Mouse (Mus musculus) limb, embryonic 14.5 days (tissue): ENCODE measurements at regions not wholly inside any gene's neighbourhood (a gene's known extent, or its start where the extent isn't known, plus 50 kb on each side); places are given as distances from the start of the nearest gene placed in this dataset.
"Not testable (repeated sequence)": the region's sequence is repeated elsewhere in the genome, so short reads cannot be mapped to it uniquely, and the experiment has no call there.

Source experiments
- ATAC-seq: fragments of 200-750 bp; cut with Nextera tagmentation; 2 replicates; pipeline ENCODE4 v1.8.0; 2017; ENCODE audit warnings: low read depth, moderate number of reproducible peaks, moderate TSS enrichment; ENCODE audit not compliant: low FRiP score
- DNase-seq: peaks from one replicate; pipeline ENCODE4 v3.0.0-alpha.2; 2015; ENCODE audit warnings: low spot score
- H3K27ac ChIP-seq: fragments of 300-500 bp; sonication (generic); replicated peaks from 2 replicates; pipeline ENCODE4 v1.5.1; 2014; ENCODE audit warnings: low read depth, mild to moderate bottlenecking, low read length, moderate library complexity, mixed read lengths
- H3K27me3 ChIP-seq: fragments of 300-500 bp; sonication (generic); 2 replicates; pipeline ENCODE4 v1.6.1; 2014; ENCODE audit warnings: low read length, mixed read lengths; ENCODE audit not compliant: control insufficient read depth, insufficient read depth
- H3K36me3 ChIP-seq: fragments of 300-500 bp; sonication (generic); 2 replicates; pipeline ENCODE4 v1.6.1; 2014; ENCODE audit warnings: mild to moderate bottlenecking, low read length, moderate library complexity, mixed read lengths; ENCODE audit not compliant: control insufficient read depth, insufficient read depth
- H3K4me1 ChIP-seq: fragments of 300-500 bp; sonication (generic); 2 replicates; pipeline ENCODE4 v1.6.1; 2014; ENCODE audit warnings: antibody characterized with exemption, low read length, mixed read lengths; ENCODE audit not compliant: control insufficient read depth, insufficient read depth
- H3K4me2 ChIP-seq: fragments of 300-500 bp; sonication (generic); replicated peaks from 2 replicates; pipeline ENCODE4 v1.6.1; 2014; ENCODE audit warnings: low read depth, mild to moderate bottlenecking, low read length, moderate library complexity; ENCODE audit not compliant: severe bottlenecking
- H3K4me3 ChIP-seq: fragments of 300-500 bp; sonication (generic); replicated peaks from 2 replicates; pipeline ENCODE4 v1.5.1; 2014; ENCODE audit warnings: low read length
- H3K9ac ChIP-seq: fragments of 300-500 bp; sonication (generic); 2 replicates; pipeline ENCODE4 v1.6.1; 2014; ENCODE audit warnings: mild to moderate bottlenecking, low read depth, low read length, moderate library complexity; ENCODE audit not compliant: severe bottlenecking
- H3K9me3 ChIP-seq: fragments of 300-500 bp; sonication (generic); 2 replicates; pipeline ENCODE4 v1.6.1; 2016; ENCODE audit warnings: low read length; ENCODE audit not compliant: control insufficient read depth
- POLR2A ChIP-seq: fragments of 200-500 bp; IDR thresholded peaks from 2 replicates; pipeline ENCODE4 v1.8.0; 2012; ENCODE audit warnings: inconsistent platforms, mild to moderate bottlenecking, moderate library complexity, borderline replicate concordance; ENCODE audit not compliant: insufficient read depth, insufficient read length; ENCODE audit errors: extremely low read depth
- WGBS: fragments of 180-500 bp; shearing (Covaris S2); extraction: QIAGEN DNeasy Blood & Tissue Kit; methylation state at CpG from one replicate; pipeline ENCODE4 v1.1.7; 2014; 5-methylcytosine and 5-hydroxymethylcytosine counted together

GRCm38 (mm10) chr1:35206834-35207529 lies 357.2 kb downstream of the Plekhb2 start:
- Histone ChIP-seq H3K27me3 (no peaks in the 10 kb centered on the region), H3K4me2 (no peak overlapping the region), H3K4me1 (no peaks in the 10 kb centered on the region), H3K27ac (no peak overlapping the region), H3K9me3 (no peaks in the 10 kb centered on the region), H3K4me3 (no peak overlapping the region), H3K36me3 (no peaks in the 10 kb centered on the region), H3K9ac (no peak overlapping the region)
- ATAC-seq (no peak), DNase-seq (no peak)
- TF ChIP-seq POLR2A = no peak
- 81% methylated on average over 11 of the region's 11 CpGs for WGBS

DNA sequence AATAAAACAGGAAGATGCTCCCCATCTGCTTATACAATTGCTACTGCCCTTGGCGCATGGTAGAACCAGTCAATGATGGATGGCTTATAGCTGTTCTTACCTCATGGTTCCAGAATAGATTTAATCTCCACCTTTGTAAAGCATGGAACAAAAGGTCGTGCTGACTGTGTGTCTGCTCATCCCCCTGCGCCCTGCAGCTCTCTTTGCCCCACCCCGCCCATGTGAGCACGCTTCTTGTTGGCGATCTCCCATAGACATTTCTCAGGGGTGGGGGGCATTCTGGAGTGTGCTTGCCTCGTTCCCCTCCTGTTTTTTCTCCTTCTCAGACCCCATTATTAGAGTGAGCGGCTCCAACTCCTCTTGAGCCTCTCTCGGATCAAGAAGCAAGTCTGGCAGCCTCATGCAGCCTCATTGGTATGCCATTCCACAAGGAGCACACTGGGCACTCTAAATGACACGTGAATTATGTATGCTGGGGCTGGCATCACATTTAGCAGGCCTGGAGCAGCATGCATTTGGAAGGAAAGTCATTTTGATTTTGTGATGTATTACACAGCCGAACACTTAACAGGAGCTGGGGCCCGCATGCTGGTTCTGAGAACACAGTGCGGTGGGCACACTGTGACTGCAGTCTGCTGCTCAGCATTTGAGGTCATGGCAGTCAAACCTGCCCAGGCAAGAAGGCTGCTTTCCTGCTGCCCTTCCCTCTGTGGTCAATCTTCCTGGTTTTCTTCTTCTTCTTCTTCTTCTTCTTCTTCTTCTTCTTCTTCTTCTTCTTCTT lies 362.5 kb downstream of the Plekhb2 start:
- WGBS = 82% methylated on average over 13 of the region's 13 CpGs
- no peaks in the 10 kb centered on the region for H3K36me3 ChIP-seq
- H3K9ac ChIP-seq = no peak overlapping the region
- H3K4me2 ChIP-seq = no peak overlapping the region
- H3K4me1 ChIP-seq = no peaks in the 10 kb centered on the region
- DNase-seq (no peak), ATAC-seq (no peak)
- H3K4me3 ChIP-seq = no peak overlapping the region
- no peak overlapping the region for H3K27ac ChIP-seq
- TF ChIP-seq POLR2A = no peak
- no peaks in the 10 kb centered on the region for H3K9me3 ChIP-seq
- no peaks in the 10 kb centered on the region for H3K27me3 ChIP-seq

GRCm38 (mm10) chr1:35213875-35214274 lies 364.1 kb downstream of the Plekhb2 start:
- no peak overlapping the region for H3K4me3 ChIP-seq
- H3K27me3 ChIP-seq = no peaks in the 10 kb centered on the region
- ATAC-seq = no peak
- no peaks in the 10 kb centered on the region for H3K4me1 ChIP-seq
- H3K9ac ChIP-seq = no peak overlapping the region
- DNase-seq = no peak
- no peak for TF ChIP-seq POLR2A
- 71% methylated on average over 10 of the region's 10 CpGs for WGBS
- H3K9me3 ChIP-seq = no peaks in the 10 kb centered on the region
- no peaks in the 10 kb centered on the region for H3K36me3 ChIP-seq
- no peak overlapping the region for H3K4me2 ChIP-seq
- H3K27ac ChIP-seq = no peak overlapping the region

DNA sequence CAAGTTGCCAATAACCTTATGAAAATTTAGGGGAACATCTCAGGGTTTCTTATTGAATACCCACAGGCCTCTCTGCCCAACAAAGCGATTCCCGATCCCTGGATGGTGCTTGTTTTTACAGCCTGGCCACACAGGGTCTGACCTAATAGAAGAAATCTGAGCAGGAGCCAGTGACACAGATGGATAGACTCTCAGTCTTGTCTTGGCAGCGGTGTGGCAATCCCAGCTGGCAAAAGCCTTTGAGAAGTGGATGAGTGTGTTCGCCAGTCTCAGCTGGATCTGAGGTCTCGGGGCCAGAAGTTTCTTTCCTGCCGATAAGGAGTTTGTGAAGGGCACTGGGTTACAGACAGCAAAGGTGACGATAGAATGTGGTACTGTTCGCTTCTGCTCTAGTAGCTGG lies 366.6 kb downstream of the Plekhb2 start:
- 77% methylated on average over 8 of the region's 8 CpGs for WGBS
- Histone ChIP-seq H3K27ac (no peak overlapping the region), H3K27me3 (no peaks in the 10 kb centered on the region), H3K36me3 (no peaks in the 10 kb centered on the region), H3K9me3 (no peaks in the 10 kb centered on the region), H3K4me2 (no peak overlapping the region), H3K9ac (no peak overlapping the region), H3K4me3 (no peak overlapping the region), H3K4me1 (no peaks in the 10 kb centered on the region)
- no peak for DNase-seq
- TF ChIP-seq POLR2A = no peak
- no peak for ATAC-seq

DNA sequence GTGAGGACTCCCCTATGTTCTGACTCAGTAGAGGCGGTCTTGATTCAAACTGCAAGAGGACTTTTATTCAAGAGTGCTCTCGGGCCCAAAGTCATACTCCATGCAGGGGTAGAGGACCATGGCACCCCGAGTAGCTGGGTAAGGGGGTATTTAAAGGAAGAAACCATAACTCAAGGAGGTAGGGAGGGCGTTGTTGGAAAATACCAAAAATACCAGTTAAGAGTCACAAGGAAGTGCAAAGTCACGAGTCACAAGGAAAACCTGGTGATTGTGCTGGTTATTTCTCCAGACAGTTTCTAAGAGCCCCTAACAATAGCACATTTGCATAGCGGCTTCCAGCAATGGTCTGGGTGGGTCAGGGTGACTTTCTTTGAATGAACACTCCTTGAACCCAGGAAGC lies 370.4 kb downstream of the Plekhb2 start:
- not testable (repeated sequence) for ATAC-seq, H3K9ac ChIP-seq, DNase-seq

More for the DNA sequence above, 370.4 kb downstream of the Plekhb2 start:
- WGBS = 81% methylated on average over 6 of the region's 6 CpGs
- H3K4me3 ChIP-seq, H3K9me3 ChIP-seq, H3K4me1 ChIP-seq, H3K27me3 ChIP-seq, H3K4me2 ChIP-seq, H3K36me3 ChIP-seq, H3K27ac ChIP-seq: not testable (repeated sequence)
